Mouse (Mus musculus) gastrocnemius, adult 2 months (tissue): ENCODE measurements around the gene Amigo2. TPM values are rescaled to one million over a fixed set of nuclear protein-coding genes. Genes with fewer than 3 reads are reported as not detected.

Source experiments
- DNase-seq: peaks from one replicate; pipeline ENCODE4 v3.0.0; 2022
- H3K27ac ChIP-seq: fragments of 200-600 bp; 2 replicates; pipeline ENCODE4 v1.8.1; 2022; ENCODE audit warnings: mild to moderate bottlenecking
- H3K4me3 ChIP-seq: fragments of 200-600 bp; 2 replicates; pipeline ENCODE4 v1.8.1; 2022; ENCODE audit warnings: mild to moderate bottlenecking, moderate library complexity
- CTCF ChIP-seq: fragments of 200-600 bp; IDR thresholded peaks from 2 replicates; pipeline ENCODE4 v1.8.1; 2022; ENCODE audit warnings: antibody characterized with exemption, mild to moderate bottlenecking, moderate library complexity
- intact Hi-C: fragments of 180-260 bp; cut with DNase I; formaldehyde crosslinking; loops from one replicate; pipeline ENCODE4 v1.15.1; 2025
- total RNA-seq, 2 experiments: library from RNA; stranded (reverse); gene quantifications; 2 replicates each; pipeline ENCODE4 v1.2.3; 2021

Amigo2 gene
- total RNA-seq, 2 experiments from 2014 or later = 2.3 TPM

DNA sequence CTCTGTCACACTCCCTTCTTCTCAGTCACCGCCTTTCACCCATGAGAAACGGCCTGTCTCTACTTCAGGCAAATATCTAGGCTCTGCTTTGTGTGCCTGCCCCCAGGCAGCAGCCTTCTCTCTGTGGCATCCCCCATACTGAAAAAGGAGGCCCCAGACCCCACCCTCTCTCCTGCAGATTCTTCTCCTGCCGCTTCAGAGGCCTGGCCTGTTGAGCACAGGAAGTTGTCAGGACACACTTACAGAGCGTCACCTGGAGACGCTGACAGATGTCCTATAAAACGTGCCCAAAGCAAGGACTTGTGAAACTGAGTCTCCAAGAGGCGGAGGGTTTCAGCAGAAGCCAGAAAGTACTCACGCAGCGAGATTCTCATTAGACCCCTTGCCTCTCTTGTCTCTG, 33.7 kb upstream of the Amigo2 start:
- Histone ChIP-seq H3K4me3 (no peak overlapping the region), H3K27ac (no peak overlapping the region)
- no peak for TF ChIP-seq CTCF
- intact Hi-C loops = no loop called here
- no peak for DNase-seq

DNA sequence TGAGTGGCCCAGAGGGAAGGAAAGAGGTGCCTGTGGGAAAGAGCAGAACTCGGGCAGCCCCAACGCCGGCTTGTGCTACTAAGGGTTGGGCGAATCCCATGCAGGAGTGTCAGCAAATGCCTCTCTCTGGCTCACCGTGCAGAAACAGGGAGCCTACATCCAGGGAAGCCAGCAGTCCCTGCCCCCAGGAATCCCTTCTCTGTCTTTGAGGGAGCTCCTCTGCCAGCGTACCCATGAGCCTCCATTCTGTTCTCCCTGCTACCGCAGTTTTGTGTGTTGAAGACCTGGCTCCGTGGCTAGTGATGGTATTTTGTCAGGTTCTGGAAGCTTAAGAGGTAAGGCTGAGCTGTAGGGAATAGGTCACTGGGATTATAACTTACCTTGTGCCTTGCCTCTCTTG, 33.0 kb upstream of the Amigo2 start:
- Histone ChIP-seq H3K27ac (no peak overlapping the region), H3K4me3 (no peak overlapping the region)
- intact Hi-C loops = no loop called here
- no peak for TF ChIP-seq CTCF
- DNase-seq = no peak

DNA sequence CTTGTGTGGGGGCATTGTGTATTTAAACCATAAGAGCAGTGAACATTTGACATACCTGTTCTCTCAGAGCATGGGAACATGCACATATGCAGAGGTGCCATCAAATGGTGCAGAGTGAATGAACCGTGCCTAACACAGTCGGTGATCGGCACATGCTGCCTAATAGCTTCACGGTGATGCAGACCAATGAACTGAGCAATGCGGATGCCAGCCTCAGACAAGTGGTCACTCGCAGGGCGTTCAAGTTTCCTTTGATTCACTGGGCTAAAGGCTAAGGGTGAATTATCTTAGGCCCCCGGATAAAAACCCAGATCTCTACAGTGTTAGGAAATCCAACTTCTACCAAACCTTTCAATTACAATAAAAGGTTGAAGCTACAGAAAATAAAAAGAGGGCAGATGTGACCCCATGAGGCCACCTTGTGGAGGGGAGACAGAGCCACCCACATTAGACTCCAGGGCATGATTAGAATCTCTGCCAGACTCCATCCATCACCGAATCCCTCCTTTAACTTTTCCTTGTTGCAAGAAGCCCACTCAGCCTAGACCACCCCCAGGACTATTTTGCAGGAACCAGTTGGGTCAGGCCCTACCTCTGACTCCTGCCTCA, 31.4 kb upstream of the Amigo2 start:
- no peak for DNase-seq
- intact Hi-C loops = no loop called here

DNA sequence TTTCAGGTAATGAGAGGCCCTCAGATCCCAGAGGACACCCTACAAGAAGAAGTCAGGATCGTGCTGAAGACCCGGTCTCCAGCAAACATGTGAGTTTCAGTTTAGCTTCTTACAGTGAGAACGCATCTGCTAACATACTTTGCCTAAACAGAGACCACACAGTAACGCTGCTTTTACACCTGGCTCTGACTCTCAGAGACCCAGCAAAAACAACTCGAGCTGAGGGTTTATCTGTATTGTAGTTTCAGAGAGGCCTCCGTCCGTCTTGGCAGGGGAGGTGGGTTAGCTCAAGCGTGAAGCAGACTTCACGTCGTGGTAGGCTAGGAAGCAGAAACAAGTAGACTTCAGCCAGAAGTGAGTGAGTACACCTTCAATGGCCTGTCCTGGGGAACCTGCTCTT, 30.2 kb upstream of the Amigo2 start:
- TF ChIP-seq CTCF = no peak
- DNase-seq = no peak
- Histone ChIP-seq H3K27ac (no peak overlapping the region), H3K4me3 (no peak overlapping the region)
- intact Hi-C loops = no loop called here

More for the DNA sequence above, 31.4 kb upstream of the Amigo2 start:
- Histone ChIP-seq H3K27ac (no peak overlapping the region), H3K4me3 (no peak overlapping the region)
- TF ChIP-seq CTCF = no peak

DNA sequence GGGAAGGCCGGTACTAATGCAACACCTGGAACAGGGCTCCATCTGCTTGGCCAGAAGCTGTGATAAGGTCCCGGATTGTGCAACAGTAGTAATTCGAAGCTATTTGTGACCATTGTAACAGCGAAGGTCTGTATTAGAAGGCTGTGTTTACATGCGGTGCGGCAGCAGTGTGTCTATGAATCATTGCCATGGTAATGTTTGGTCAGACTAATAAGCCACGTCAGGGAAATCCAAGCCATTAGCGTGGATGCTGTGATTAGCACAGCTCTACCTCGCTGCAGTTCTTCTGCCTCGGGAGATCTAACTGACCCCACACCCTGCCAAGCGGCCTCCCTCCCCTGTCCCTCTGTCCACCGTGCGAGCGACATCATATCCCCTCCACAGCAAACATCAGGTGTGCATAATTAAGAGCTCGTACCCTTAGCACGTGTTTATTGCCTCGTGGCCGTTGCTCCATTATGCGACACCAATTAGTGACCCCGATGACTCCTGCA, 29.6 kb upstream of the Amigo2 start:
- TF ChIP-seq CTCF = no peak
- no peak overlapping the region for H3K27ac ChIP-seq
- no peak overlapping the region for H3K4me3 ChIP-seq
- intact Hi-C loops = no loop called here
- no peak for DNase-seq

DNA sequence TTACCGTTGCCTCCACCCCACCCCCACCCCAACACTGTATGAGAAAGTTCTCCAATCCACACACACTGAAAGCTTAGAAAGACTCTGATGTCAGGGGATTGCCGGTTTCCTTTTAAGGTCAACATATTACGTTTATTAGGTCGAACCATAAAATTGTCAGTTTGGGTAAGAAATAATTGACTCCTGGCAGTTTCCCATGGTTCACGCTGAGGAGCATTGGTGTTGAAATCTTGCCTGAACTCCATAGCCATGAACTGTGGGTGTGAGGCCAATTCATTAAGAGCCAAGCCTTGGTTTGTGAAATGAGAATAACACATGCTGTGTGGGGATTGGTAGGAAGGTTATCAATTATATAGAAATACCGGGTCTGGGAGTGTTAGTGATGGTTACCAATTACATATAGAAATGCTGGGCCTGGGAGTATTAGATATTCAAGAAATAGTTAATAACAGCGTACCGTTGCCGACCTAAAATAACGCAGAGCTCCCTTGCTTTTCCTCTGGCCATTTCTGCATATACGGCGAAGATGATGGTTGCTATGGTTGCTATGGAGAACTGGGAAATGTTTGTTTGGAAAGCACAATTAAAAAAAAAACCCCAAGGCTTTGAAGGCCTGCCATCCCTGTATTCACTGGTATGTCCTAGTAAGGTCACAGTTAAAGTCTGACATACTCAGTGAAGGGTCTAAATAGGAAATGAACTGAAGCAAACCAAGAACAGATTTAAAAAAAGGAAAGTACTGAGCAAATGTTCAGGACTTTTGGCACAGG, 28.7 kb upstream of the Amigo2 start:
- Histone ChIP-seq H3K4me3 (no peak overlapping the region), H3K27ac (no peak overlapping the region)
- TF ChIP-seq CTCF = no peak
- no peak for DNase-seq
- intact Hi-C loops = no loop called here

DNA sequence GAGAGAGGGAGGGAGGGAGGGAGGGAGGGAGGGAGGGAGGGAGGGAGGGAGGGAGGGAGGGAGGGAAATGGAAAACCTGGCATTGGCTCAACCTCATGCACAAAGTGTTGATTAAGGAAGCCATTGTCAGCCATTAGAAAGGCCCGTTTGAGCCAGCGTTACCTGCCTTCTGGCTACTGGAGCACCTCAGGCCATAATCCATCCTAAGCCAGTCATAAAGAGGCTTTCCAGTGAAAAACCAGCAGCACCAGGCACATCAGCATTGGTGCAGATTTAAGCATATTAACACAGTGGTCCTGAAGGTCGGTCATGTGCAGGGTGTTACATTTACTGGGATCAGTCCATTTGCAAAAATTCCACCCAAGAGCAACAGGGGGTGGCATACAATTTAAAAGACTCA, 25.7 kb upstream of the Amigo2 start:
- intact Hi-C loops = no loop called here

DNA sequence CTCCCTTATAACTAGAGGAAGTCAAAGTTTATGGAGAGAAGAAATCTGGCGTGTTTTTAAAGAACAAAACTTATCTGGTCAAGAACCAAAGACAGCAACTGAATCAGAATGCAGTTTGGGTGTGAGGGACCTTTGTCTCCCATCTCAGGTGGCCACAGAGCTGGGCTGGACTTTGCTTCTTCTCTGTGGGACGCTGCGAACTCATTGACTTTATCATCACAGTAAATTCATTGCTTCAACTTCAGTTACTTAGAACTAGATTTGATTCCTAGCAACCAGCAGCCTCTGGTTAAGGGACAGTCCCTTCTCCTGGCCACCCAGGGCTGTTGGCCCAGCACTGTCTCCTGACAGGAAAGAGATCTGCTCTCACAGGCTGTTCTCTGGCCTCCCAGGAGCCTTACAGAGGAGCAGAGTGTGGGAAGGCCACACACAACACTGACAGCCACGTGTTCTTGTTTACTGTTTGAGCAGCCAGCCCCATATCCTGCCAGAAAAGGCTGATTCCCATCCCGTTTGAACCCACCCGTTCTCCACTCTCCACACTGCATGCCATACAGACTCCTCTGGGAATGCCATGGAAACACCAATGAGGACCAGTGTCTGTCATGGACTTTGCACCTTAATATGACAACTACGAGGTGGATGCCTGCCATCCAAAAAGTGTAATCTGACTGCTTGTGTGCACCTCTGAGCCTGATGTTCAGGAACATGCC, 25.1 kb upstream of the Amigo2 start:
- DNase-seq = no peak
- intact Hi-C loops = no loop called here
- Histone ChIP-seq H3K27ac (no peak overlapping the region), H3K4me3 (no peak overlapping the region)
- no peak for TF ChIP-seq CTCF

More for the DNA sequence above, 25.7 kb upstream of the Amigo2 start:
- Histone ChIP-seq H3K27ac (no peak overlapping the region), H3K4me3 (no peak overlapping the region)
- DNase-seq = no peak
- TF ChIP-seq CTCF = no peak

DNA sequence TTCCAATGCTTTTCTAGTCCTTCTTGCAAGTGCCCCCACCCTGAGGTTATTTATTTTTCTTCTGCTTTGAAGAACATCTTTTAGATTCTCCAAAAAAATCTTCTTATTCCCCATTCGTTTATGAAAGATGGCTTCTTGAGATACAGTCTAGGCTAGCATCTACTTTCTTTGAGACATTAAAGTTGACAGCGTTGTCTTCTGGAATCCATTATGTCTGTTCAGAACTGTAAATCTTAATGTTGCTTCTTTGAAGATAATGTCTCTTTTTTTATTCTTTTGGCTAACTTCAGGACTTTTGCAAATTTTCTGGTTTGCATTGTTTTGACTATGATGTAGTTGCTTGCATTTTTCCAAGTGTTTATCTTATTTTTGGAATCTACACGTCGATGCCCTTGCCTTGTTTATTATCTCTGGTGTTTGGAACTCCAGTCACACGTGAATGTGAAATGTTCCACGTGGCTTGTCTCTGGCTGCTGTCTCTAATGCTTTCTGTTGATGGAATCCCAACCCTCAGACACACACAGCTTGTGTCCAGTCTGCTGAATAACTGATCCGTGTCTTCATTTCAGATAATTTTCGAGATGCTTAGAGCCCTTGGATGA, 20.1 kb upstream of the Amigo2 start:
- H3K27ac ChIP-seq = no peak overlapping the region

DNA sequence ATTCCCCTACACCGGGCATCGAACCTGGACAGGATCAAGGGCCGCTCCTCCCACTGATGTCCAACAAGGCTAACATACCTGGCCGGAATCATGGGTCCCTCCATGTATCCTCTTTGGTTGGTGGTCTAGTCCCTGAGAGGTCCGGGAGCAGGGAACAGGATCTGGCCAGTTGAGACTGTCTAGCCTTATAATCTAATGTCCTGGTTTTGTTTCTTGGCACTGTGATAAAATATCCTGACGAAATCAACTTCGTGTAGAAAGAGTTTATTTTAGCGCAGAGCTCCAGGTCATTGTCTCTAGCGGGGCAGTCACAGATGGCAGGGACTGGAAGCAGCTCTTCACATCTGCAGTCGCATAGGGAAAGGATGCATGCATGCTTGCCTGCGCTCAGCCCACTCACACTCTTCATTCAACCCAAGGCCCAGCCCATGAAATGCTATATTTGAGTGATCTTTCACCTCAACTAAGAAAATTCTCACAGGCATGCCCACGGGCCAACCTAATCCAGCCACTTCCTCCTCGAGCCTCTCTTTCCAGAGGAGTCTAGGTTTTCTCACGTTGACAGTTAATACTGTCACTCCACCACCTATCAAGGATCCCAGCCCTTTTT, 19.3 kb upstream of the Amigo2 start:
- H3K27ac ChIP-seq = no peak overlapping the region
- no peak overlapping the region for H3K4me3 ChIP-seq
- no peak for DNase-seq
- TF ChIP-seq CTCF = no peak
- intact Hi-C loops = no loop called here

More for the DNA sequence above, 20.1 kb upstream of the Amigo2 start:
- TF ChIP-seq CTCF = no peak
- intact Hi-C loops = no loop called here
- DNase-seq = no peak
- no peak overlapping the region for H3K4me3 ChIP-seq

DNA sequence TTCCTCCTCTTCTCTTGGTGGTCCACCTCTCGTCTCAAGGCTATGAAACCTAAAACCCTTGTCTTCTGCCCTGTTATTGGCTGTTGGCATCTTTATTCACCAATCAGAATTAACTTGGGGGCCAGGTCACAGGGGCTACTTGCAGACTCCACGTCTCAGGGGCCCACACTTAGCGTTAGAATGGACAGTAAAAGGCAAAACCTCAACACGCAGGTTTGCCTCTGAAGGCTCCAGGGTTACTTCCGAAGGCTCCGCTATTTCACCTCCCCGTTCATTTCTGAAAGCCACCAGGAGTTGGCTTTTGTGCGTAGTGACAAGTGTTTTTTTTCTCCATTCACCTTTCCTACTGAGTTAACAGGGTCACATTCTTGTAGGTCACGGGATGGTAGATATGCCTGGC, 15.2 kb upstream of the Amigo2 start:
- no peak for TF ChIP-seq CTCF
- intact Hi-C loops = no loop called here
- H3K4me3 ChIP-seq = no peak overlapping the region
- no peak for DNase-seq
- H3K27ac ChIP-seq = no peak overlapping the region

DNA sequence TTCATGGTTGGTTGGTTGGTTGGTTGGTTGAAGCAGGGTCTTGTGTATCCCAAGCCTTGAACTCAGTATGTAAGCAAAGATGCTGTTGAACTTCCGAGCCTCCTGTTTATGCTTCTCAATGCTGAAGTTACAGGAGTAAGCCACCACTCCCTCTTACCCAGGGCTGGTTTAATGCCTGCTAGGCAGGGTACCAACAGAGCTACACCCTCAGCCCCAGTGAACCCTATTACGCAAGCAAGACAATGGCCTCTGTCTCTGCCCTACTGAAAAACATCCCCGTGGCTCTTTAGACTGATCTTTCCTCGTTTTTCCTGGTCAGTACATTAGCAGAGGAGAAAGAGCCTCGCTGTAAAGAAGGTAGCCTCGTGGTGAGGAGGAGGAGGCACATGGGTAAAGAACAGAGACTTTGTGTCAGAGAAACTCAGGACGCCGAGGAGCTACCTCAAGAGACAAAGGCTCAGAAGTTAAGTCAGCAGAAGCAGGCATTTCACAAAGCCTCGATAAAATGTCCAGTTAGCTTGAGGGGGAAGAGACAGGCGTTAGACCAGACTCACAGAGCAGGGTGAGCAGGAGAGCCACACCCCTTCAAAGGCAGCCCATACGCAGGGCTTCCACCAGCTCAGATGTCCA, 13.0 kb upstream of the Amigo2 start:
- H3K27ac ChIP-seq = no peak overlapping the region
- intact Hi-C loops = no loop called here
- no peak for TF ChIP-seq CTCF
- no peak overlapping the region for H3K4me3 ChIP-seq
- no peak for DNase-seq
